In the genomic region with DNA sequence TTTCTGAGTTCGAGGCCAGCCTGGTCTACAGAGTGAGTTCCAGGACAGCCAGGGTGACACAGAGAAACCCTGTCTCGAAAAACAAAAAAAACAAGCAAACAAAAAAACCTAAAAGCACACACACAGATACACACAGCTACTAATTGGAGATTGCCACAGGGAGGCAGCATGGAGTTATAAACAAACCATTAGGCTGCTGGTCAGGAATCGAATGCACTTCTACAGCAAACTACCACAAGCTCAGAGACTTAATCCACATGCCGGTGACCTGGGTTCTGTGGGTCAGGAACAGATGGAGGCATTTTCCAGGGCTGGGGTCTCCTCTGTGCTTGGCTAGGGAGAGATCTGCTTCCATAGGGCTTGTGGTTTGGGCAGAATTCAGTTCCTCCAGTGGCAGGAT, we compare ENCODE assay signal across 9 mouse cellular contexts. TPM values are rescaled to one million over a fixed set of nuclear protein-coding genes. Genes with fewer than 3 reads are reported as not detected.
DNase-seq lines count a peak whose midpoint lies in the region; ATAC-seq lines count a peak whose summit lies in the region.
"Had no signal": no experiment of that assay in that cellular context is flagged by ENCODE, and none has a peak within 500 bp of the region (broad histone marks: within the 10 kb centered on the region; RNA-seq: fewer than 3 reads in every experiment).

No protein-coding gene starts in this region.

- no peak overlapping the region for H3K4me2 ChIP-seq in forebrain, embryonic 13.5 days

- ATAC-seq in forebrain, embryonic 13.5 days: no peak

- peaks cover 14% of the 10 kb centered on the region for H3K4me1 ChIP-seq in forebrain, embryonic 13.5 days

- WGBS in forebrain, embryonic 13.5 days: 39% methylated on average over 4 of the region's 4 CpGs

- DNase-seq in heart, adult 18-20 months: peak; percentile 26 to 66
- DNase-seq in heart, postnatal 25 days (ENCODE audit: low spot score): no peak
- peak; percentile 62 for DNase-seq in testis, postnatal 10 days (ENCODE audit: low spot score)
- no peak for DNase-seq in testis, postnatal 14 days (ENCODE audit: low spot score)
- peak; percentile 30 to 53 for DNase-seq in heart, postnatal 14 days
- DNase-seq in lung, postnatal 36 days: peak; percentile 81
- DNase-seq in urinary bladder, adult 2 months (ENCODE audit: low spot score): no peak

- no peak overlapping the region for H3K9ac ChIP-seq in forebrain, embryonic 13.5 days

- no peak overlapping the region for H3K27ac ChIP-seq in forebrain, embryonic 13.5 days
- H3K27ac ChIP-seq: macrophage had no signal

- H3K27me3 ChIP-seq in forebrain, embryonic 13.5 days: peaks cover 59% of the 10 kb centered on the region

- H3K36me3 ChIP-seq in forebrain, embryonic 13.5 days (ENCODE audit: poor library complexity, severe bottlenecking): no peaks in the 10 kb centered on the region

- intact Hi-C loops in heart, postnatal 25 days (cut with DNase I): loop anchor here (5.0 kb wide), 1 partner anchor 295 kb away; no protein-coding TSS in a partner anchor
- intact Hi-C loops in heart, postnatal 14 days (cut with DNase I): loop anchor here (5.0 kb wide), 2 partner anchors 130 to 500 kb away; no protein-coding TSS in a partner anchor

- no peak overlapping the region for H3K4me3 ChIP-seq in forebrain, embryonic 13.5 days

- H3K9me3 ChIP-seq in forebrain, embryonic 13.5 days (replicated peaks): no peaks in the 10 kb centered on the region

RNA-seq across cellular contexts. Expression of gene Scmh1, which starts 17.6 kb away (rescaled TPM):
- 10 to 100 TPM; 47.8 to 50.0 TPM for total RNA-seq in heart, adult 18-20 months (2021)
- total RNA-seq in heart, postnatal 25 days (2021): 10 to 100 TPM; 59.3 to 64.7 TPM
- total RNA-seq in heart, postnatal 14 days (2021): 10 to 100 TPM; 54.0 to 61.7 TPM
- polyA plus RNA-seq in forebrain, embryonic 13.5 days (2015; fragmentation: Nextera tagmentation; extraction: Ambion mirVana): 48.9 and 49.7 TPM in 2 replicates
- 98.1 and 109 TPM in 2 replicates for polyA plus RNA-seq in urinary bladder, adult 2 months (2012; rRNA removed)

Comparison
In these comparisons a context has a peak if more than half of its experiments do, and no peak if none do; other contexts are left out.
1. DNase-seq: peak in heart, adult 18-20 months (2 of 2), testis, postnatal 10 days (single experiment), heart, postnatal 14 days (2 of 2) and lung, postnatal 36 days (single experiment); none in heart, postnatal 25 days (single experiment), testis, postnatal 14 days (single experiment) and urinary bladder, adult 2 months (single experiment).